Mouse (Mus musculus): ENCODE results near the gene Utp14a. TPM values are rescaled to one million over a fixed set of nuclear protein-coding genes. Genes with fewer than 3 reads are reported as not detected.

Gene Utp14a
- polyA plus RNA-seq, 1 experiment from 2014 or later: 17.0 TPM

GRCm38 (mm10) chrX:48274634-48275033 lies 18.0 kb downstream of the Utp14a start:
- 84% methylated on average over 10 of the region's 10 CpGs for WGBS

GRCm38 (mm10) chrX:48278103-48278502 lies 21.4 kb downstream of the Utp14a start:
- WGBS: 43% methylated on average over 3 of the region's 3 CpGs
- no peak overlapping the region for H3K4me3 ChIP-seq
- H3K9me3 ChIP-seq: no peaks in the 10 kb centered on the region
- no peaks in the 10 kb centered on the region for H3K27me3 ChIP-seq
- no peak overlapping the region for H3K9ac ChIP-seq
- H3K27ac ChIP-seq: no peak overlapping the region
- ATAC-seq (ENCODE audit: insufficient number of reproducible peaks, low FRiP score, low TSS enrichment, low read depth): no peak
- no peak overlapping the region for H3K4me2 ChIP-seq
- H3K4me1 ChIP-seq: no peaks in the 10 kb centered on the region
- H3K36me3 ChIP-seq: peaks cover 25% of the 10 kb centered on the region

More at GRCm38 (mm10) chrX:48274634-48275033, 18.0 kb downstream of the Utp14a start:
- no peaks in the 10 kb centered on the region for H3K9me3 ChIP-seq
- H3K4me1 ChIP-seq: no peaks in the 10 kb centered on the region
- no peak overlapping the region for H3K9ac ChIP-seq
- H3K4me3 ChIP-seq: no peak overlapping the region
- peaks cover 14% of the 10 kb centered on the region for H3K36me3 ChIP-seq
- no peak overlapping the region for H3K27ac ChIP-seq
- ATAC-seq (ENCODE audit: insufficient number of reproducible peaks, low FRiP score, low TSS enrichment, low read depth): no peak
- H3K4me2 ChIP-seq: no peak overlapping the region
- H3K27me3 ChIP-seq: no peaks in the 10 kb centered on the region

- peaks cover 15% of the 10 kb centered on the region; the same call in 1 of the 2 replicates for H3K36me3 ChIP-seq
- ATAC-seq (ENCODE audit: insufficient number of reproducible peaks, low FRiP score, low TSS enrichment, low read depth): peak; percentile 82
- WGBS: 19% methylated on average over 35 of the region's 37 CpGs
- H3K27me3 ChIP-seq: peaks cover 10% of the 10 kb centered on the region; the same call in 1 of the 2 replicates
- H3K9ac ChIP-seq: 0 out of 2 replicates have a peak overlapping the region, but pooled peaks have one; percentile 26
- H3K9me3 ChIP-seq: no peaks in the 10 kb centered on the region
- H3K27ac ChIP-seq: peak overlapping the region; percentile 92
- peak overlapping the region; percentile 51 for H3K4me2 ChIP-seq
- H3K4me1 ChIP-seq: no peaks in the 10 kb centered on the region
- H3K4me3 ChIP-seq: peak overlapping the region; percentile 50
Observed at GRCm38 (mm10) chrX:48284386-48285005, 27.8 kb downstream of the Utp14a start.

- ATAC-seq (ENCODE audit: insufficient number of reproducible peaks, low FRiP score, low TSS enrichment, low read depth): peak; percentile 88
- H3K27me3 ChIP-seq: peaks cover 10% of the 10 kb centered on the region; the same call in 1 of the 2 replicates
- peak overlapping the region; percentile 51 for H3K4me2 ChIP-seq
- 0 out of 2 replicates have a peak overlapping the region, but pooled peaks have one; percentile 14 for H3K9ac ChIP-seq
- H3K36me3 ChIP-seq: 0 out of 2 replicates have a peak, but pooled peaks cover 10% of the 10 kb centered on the region
- no peaks in the 10 kb centered on the region for H3K4me1 ChIP-seq
- H3K4me3 ChIP-seq: peak overlapping the region; percentile 50
- H3K9me3 ChIP-seq: no peaks in the 10 kb centered on the region
- WGBS: 11% methylated on average over 28 of the region's 42 CpGs
- H3K27ac ChIP-seq: peak overlapping the region; percentile 92
Observed at GRCm38 (mm10) chrX:48285006-48285650, 28.5 kb downstream of the Utp14a start.

- Histone ChIP-seq H3K9me3 (no peaks in the 10 kb centered on the region), H3K4me1 (no peaks in the 10 kb centered on the region), H3K4me2 (peak overlapping the region; percentile 51), H3K9ac (peak overlapping the region; percentile 37; the same call in 1 of the 2 replicates), H3K27ac (peak overlapping the region; percentile 67), H3K27me3 (peaks cover 10% of the 10 kb centered on the region; the same call in 1 of the 2 replicates), H3K36me3 (0 out of 2 replicates have a peak, but pooled peaks cover 6% of the 10 kb centered on the region), H3K4me3 (peak overlapping the region; percentile 50)
- 14% methylated on average over 22 of the region's 34 CpGs for WGBS
- peak; percentile 73 for ATAC-seq (ENCODE audit: insufficient number of reproducible peaks, low FRiP score, low TSS enrichment, low read depth)
Observed at GRCm38 (mm10) chrX:48285651-48286021, 29.0 kb downstream of the Utp14a start.

GRCm38 (mm10) chrX:48286488-48286887 lies 29.8 kb downstream of the Utp14a start:
- H3K4me1 ChIP-seq: no peaks in the 10 kb centered on the region
- H3K27me3 ChIP-seq: peaks cover 10% of the 10 kb centered on the region; the same call in 1 of the 2 replicates
- 39% methylated on average over 6 of the region's 6 CpGs for WGBS
- no peak overlapping the region for H3K27ac ChIP-seq
- H3K9me3 ChIP-seq: no peaks in the 10 kb centered on the region
- no peak overlapping the region for H3K9ac ChIP-seq
- ATAC-seq (ENCODE audit: insufficient number of reproducible peaks, low FRiP score, low TSS enrichment, low read depth): no peak
- no peak overlapping the region for H3K4me2 ChIP-seq
- H3K36me3 ChIP-seq: 0 out of 2 replicates have a peak, but pooled peaks cover 3% of the 10 kb centered on the region
- no peak overlapping the region for H3K4me3 ChIP-seq

GRCm38 (mm10) chrX:48288008-48288407 lies 31.3 kb downstream of the Utp14a start:
- H3K27ac ChIP-seq: no peak overlapping the region
- H3K4me3 ChIP-seq: no peak overlapping the region
- peaks cover 10% of the 10 kb centered on the region; the same call in 1 of the 2 replicates for H3K27me3 ChIP-seq
- H3K4me2 ChIP-seq: no peak overlapping the region
- H3K4me1 ChIP-seq: no peaks in the 10 kb centered on the region
- ATAC-seq (ENCODE audit: insufficient number of reproducible peaks, low FRiP score, low TSS enrichment, low read depth): no peak
- no peak overlapping the region for H3K9ac ChIP-seq
- no peaks in the 10 kb centered on the region for H3K36me3 ChIP-seq
- 76% methylated on average over 4 of the region's 4 CpGs for WGBS
- H3K9me3 ChIP-seq: no peaks in the 10 kb centered on the region

- Histone ChIP-seq H3K27me3 (peaks cover 9% of the 10 kb centered on the region; the same call in 1 of the 2 replicates), H3K9ac (no peak overlapping the region), H3K4me3 (no peak overlapping the region), H3K4me2 (no peak overlapping the region), H3K9me3 (no peaks in the 10 kb centered on the region), H3K4me1 (no peaks in the 10 kb centered on the region), H3K36me3 (no peaks in the 10 kb centered on the region), H3K27ac (no peak overlapping the region)
- no peak for ATAC-seq (ENCODE audit: insufficient number of reproducible peaks, low FRiP score, low TSS enrichment, low read depth)
- whole genome bisulfite sequencing: 34% methylated on average over 3 of the region's 3 CpGs
Observed at GRCm38 (mm10) chrX:48291413-48291812, 34.8 kb downstream of the Utp14a start.

GRCm38 (mm10) chrX:48305356-48305755 lies 48.7 kb downstream of the Utp14a start:
- Histone ChIP-seq H3K9me3 (no peaks in the 10 kb centered on the region), H3K9ac (no peak overlapping the region), H3K4me1 (no peaks in the 10 kb centered on the region), H3K27ac (no peak overlapping the region), H3K27me3 (no peaks in the 10 kb centered on the region; the same call in 1 of the 2 replicates), H3K4me3 (no peak overlapping the region), H3K4me2 (no peak overlapping the region), H3K36me3 (no peaks in the 10 kb centered on the region)
- no peak for ATAC-seq (ENCODE audit: insufficient number of reproducible peaks, low FRiP score, low TSS enrichment, low read depth)
- WGBS: 76% methylated on average over 4 of the region's 4 CpGs

GRCm38 (mm10) chrX:48310706-48311517 lies 54.2 kb downstream of the Utp14a start:
- WGBS: 24% methylated on average over 26 of the region's 26 CpGs
- H3K4me3 ChIP-seq: peak overlapping the region; percentile 21
- H3K4me2 ChIP-seq: peak overlapping the region; percentile 45
- no peak overlapping the region for H3K9ac ChIP-seq
- no peaks in the 10 kb centered on the region for H3K36me3 ChIP-seq
- no peak for ATAC-seq (ENCODE audit: insufficient number of reproducible peaks, low FRiP score, low TSS enrichment, low read depth)
- H3K27me3 ChIP-seq: peaks cover 4% of the 10 kb centered on the region; the same call in 1 of the 2 replicates
- H3K4me1 ChIP-seq: peaks cover 9% of the 10 kb centered on the region; the same call in 1 of the 2 replicates
- H3K27ac ChIP-seq: no peak overlapping the region
- H3K9me3 ChIP-seq: no peaks in the 10 kb centered on the region

GRCm38 (mm10) chrX:48311727-48312126 lies 55.1 kb downstream of the Utp14a start:
- H3K4me1 ChIP-seq: peaks cover 9% of the 10 kb centered on the region; the same call in 1 of the 2 replicates
- no peaks in the 10 kb centered on the region for H3K36me3 ChIP-seq
- no peak overlapping the region for H3K4me2 ChIP-seq
- no peak overlapping the region for H3K27ac ChIP-seq
- H3K9ac ChIP-seq: no peak overlapping the region
- peaks cover 5% of the 10 kb centered on the region; the same call in 1 of the 2 replicates for H3K27me3 ChIP-seq
- H3K9me3 ChIP-seq: no peaks in the 10 kb centered on the region
- H3K4me3 ChIP-seq: no peak overlapping the region
- 77% methylated on average over 5 of the region's 5 CpGs for WGBS
- ATAC-seq (ENCODE audit: insufficient number of reproducible peaks, low FRiP score, low TSS enrichment, low read depth): no peak
